ENCODE assay signal across 19 mouse cellular contexts in genomic region chr7:110710256-110710962, GRCm38 (mm10). TPM values are rescaled to one million over a fixed set of nuclear protein-coding genes. Genes with fewer than 3 reads are reported as not detected.
A peak's percentile ranks its signal among the peaks of the same experiment; 100 is the strongest.
DNase-seq lines count a peak whose midpoint lies in the region; ATAC-seq and TF ChIP-seq lines count a peak whose summit lies in the region.
"Had no signal": no experiment of that assay in that cellular context is flagged by ENCODE, and none has a peak within 500 bp of the region (broad histone marks: within the 10 kb centered on the region; RNA-seq: fewer than 3 reads in every experiment).

No protein-coding gene starts in this region.

- no peaks in the 10 kb centered on the region for H3K79me2 ChIP-seq in heart, adult 2 months (replicated peaks; ENCODE audit: control insufficient read depth, insufficient read depth, low read length)

- TF ChIP-seq EP300 in heart, adult 2 months (IDR thresholded peaks at IDR 0.05; ENCODE audit: insufficient read depth, low read depth, low read length), result peak; percentile 70; the same call in 1 of the 2 replicates

- no peaks in the 10 kb centered on the region for H3K36me3 ChIP-seq in heart, adult 2 months (ENCODE audit: control insufficient read depth, insufficient read depth, low read length)
- no peaks in the 10 kb centered on the region for H3K36me3 ChIP-seq in midbrain, embryonic 11.5 days (ENCODE audit: control insufficient read depth, insufficient read depth, low read length)
- no peaks in the 10 kb centered on the region for H3K36me3 ChIP-seq in midbrain, embryonic 15.5 days (replicated peaks)
- no peaks in the 10 kb centered on the region for H3K36me3 ChIP-seq in megakaryocyte, embryonic 14.5 days (replicated peaks; ENCODE audit: low read length)
- H3K36me3 ChIP-seq: forebrain, embryonic 12.5 days; liver, embryonic 15.5 days; neural tube, embryonic 12.5 days had no signal

- H3K4me1 ChIP-seq in heart, adult 2 months (ENCODE audit: control insufficient read depth, insufficient read depth, low read length), result peaks cover 43% of the 10 kb centered on the region
- no peaks in the 10 kb centered on the region for H3K4me1 ChIP-seq in midbrain, embryonic 11.5 days (ENCODE audit: control insufficient read depth, insufficient read depth, low read length)
- no peaks in the 10 kb centered on the region for H3K4me1 ChIP-seq in midbrain, embryonic 15.5 days
- no peaks in the 10 kb centered on the region for H3K4me1 ChIP-seq in megakaryocyte, embryonic 14.5 days
- H3K4me1 ChIP-seq: forebrain, embryonic 12.5 days; neural tube, embryonic 12.5 days had no signal

- no peak for TF ChIP-seq POLR2A in heart, adult 2 months (IDR thresholded peaks at IDR 0.05; ENCODE audit: insufficient read depth, low read depth, low read length)

- 0 out of 2 replicates have a peak, but pooled peaks have one; percentile 21 for TF ChIP-seq CTCF in heart, adult 2 months (IDR thresholded peaks at IDR 0.05)

- H3K9ac ChIP-seq in heart, adult 2 months (ENCODE audit: low read depth, low read length), result no peak overlapping the region
- H3K9ac ChIP-seq in midbrain, embryonic 11.5 days (ENCODE audit: low read length), result no peak overlapping the region
- no peak overlapping the region for H3K9ac ChIP-seq in midbrain, embryonic 15.5 days
- H3K9ac ChIP-seq: forebrain, embryonic 12.5 days; hindbrain, embryonic 14.5 days; liver, embryonic 15.5 days; neural tube, embryonic 12.5 days had no signal

- no peak for DNase-seq in heart, adult 2 months
- DNase-seq in heart, adult 8-10 months (ENCODE audit: low spot score), result no peak
- peak; percentile 60 for DNase-seq in midbrain, embryonic 11.5 days (ENCODE audit: low spot score, missing footprints)
- DNase-seq in urinary bladder, adult 18-20 months (ENCODE audit: low spot score in 2 of 2), result no peak
- no peak for DNase-seq in left cerebral cortex, adult 11 months (ENCODE audit: low spot score)
- no peak for DNase-seq in right cerebral cortex, postnatal 4 days
- DNase-seq: cerebellum, postnatal 10 days; gastrocnemius, postnatal 36 days; kidney, postnatal 14 days; lung, postnatal 14 days; right cerebral cortex, postnatal 25 days had no signal

- intact Hi-C loops in heart, adult 2 months (cut with DNase I), result no loop called here

- no peak overlapping the region for H3K4me3 ChIP-seq in heart, adult 2 months
- H3K4me3 ChIP-seq in midbrain, embryonic 11.5 days (ENCODE audit: low read depth, low read length), result no peak overlapping the region
- H3K4me3 ChIP-seq in midbrain, embryonic 15.5 days, result no peak overlapping the region
- H3K4me3 ChIP-seq in megakaryocyte, embryonic 14.5 days (replicated peaks), result peak overlapping the region; percentile 42
- H3K4me3 ChIP-seq: forebrain, embryonic 12.5 days; liver, embryonic 15.5 days; neural tube, embryonic 12.5 days had no signal

- H3K9me3 ChIP-seq in midbrain, embryonic 11.5 days (ENCODE audit: control insufficient read depth, low read length), result no peaks in the 10 kb centered on the region
- no peaks in the 10 kb centered on the region for H3K9me3 ChIP-seq in midbrain, embryonic 15.5 days
- H3K9me3 ChIP-seq in megakaryocyte, embryonic 14.5 days, result peaks cover 51% of the 10 kb centered on the region
- H3K9me3 ChIP-seq: liver, embryonic 15.5 days; neural tube, embryonic 12.5 days had no signal

- H3K4me2 ChIP-seq in midbrain, embryonic 11.5 days, result no peak overlapping the region
- H3K4me2 ChIP-seq in midbrain, embryonic 15.5 days, result no peak overlapping the region
- H3K4me2 ChIP-seq: forebrain, embryonic 12.5 days; hindbrain, embryonic 14.5 days; liver, embryonic 15.5 days; neural tube, embryonic 12.5 days had no signal

- 57% methylated on average over 9 of the region's 9 CpGs for WGBS in heart, adult 2 months
- WGBS in midbrain, embryonic 11.5 days, result 90% methylated on average over 9 of the region's 9 CpGs
- WGBS in midbrain, embryonic 15.5 days, result 88% methylated on average over 9 of the region's 9 CpGs

- no peaks in the 10 kb centered on the region for H3K27me3 ChIP-seq in heart, adult 2 months (ENCODE audit: control insufficient read depth, insufficient read depth, low read length)
- H3K27me3 ChIP-seq in midbrain, embryonic 11.5 days (ENCODE audit: control insufficient read depth, insufficient read depth, low read length), result no peaks in the 10 kb centered on the region
- no peaks in the 10 kb centered on the region for H3K27me3 ChIP-seq in midbrain, embryonic 15.5 days (replicated peaks)
- H3K27me3 ChIP-seq in megakaryocyte, embryonic 14.5 days (replicated peaks), result peaks cover 25% of the 10 kb centered on the region
- H3K27me3 ChIP-seq: forebrain, embryonic 12.5 days; liver, embryonic 15.5 days; neural tube, embryonic 12.5 days had no signal

- peak overlapping the region; percentile 61 for H3K27ac ChIP-seq in heart, adult 2 months
- H3K27ac ChIP-seq in midbrain, embryonic 11.5 days (ENCODE audit: low read depth, low read length), result no peak overlapping the region
- no peak overlapping the region for H3K27ac ChIP-seq in midbrain, embryonic 15.5 days
- H3K27ac ChIP-seq: forebrain, embryonic 12.5 days; hindbrain, embryonic 14.5 days; liver, embryonic 15.5 days; neural tube, embryonic 12.5 days had no signal

- ATAC-seq in midbrain, embryonic 11.5 days (ENCODE audit: low FRiP score), result no peak
- no peak for ATAC-seq in midbrain, embryonic 15.5 days (replicated peaks)
- ATAC-seq: intestine, embryonic 16.5 days; midbrain, embryonic 16.5 days had no signal

RNA-seq across cellular contexts. Expression of gene Ampd3, which starts 57.6 kb away (rescaled TPM):
- 10 to 100 TPM; 38.9 to 43.6 TPM for total RNA-seq in heart, adult 2 months (2021)
- polyA plus RNA-seq in heart, adult 2 months (2012; rRNA removed), result 29.9 and 40.4 TPM in 2 replicates
- 10 to 100 TPM; 28.4 to 42.8 (median 34.3) TPM for total RNA-seq in heart, adult 8-10 months (2022)
- 1.4 and 2.6 TPM in 2 replicates for polyA plus RNA-seq in midbrain, embryonic 11.5 days (2014; fragmentation: Nextera tagmentation; extraction: Ambion mirVana)
- polyA plus RNA-seq in midbrain, embryonic 15.5 days (2015; fragmentation: Nextera tagmentation; extraction: Ambion mirVana), result 9.7 and 10.1 TPM in 2 replicates
- 1.6 TPM in 2 replicates for polyA plus RNA-seq in megakaryocyte, embryonic 14.5 days (2012; ENCODE audit: insufficient read depth, low replicate concordance)
